Mouse (Mus musculus) hindbrain, postnatal 0 days (tissue): ENCODE results near the gene Lrrc8e. TPM values are rescaled to one million over a fixed set of nuclear protein-coding genes. Genes with fewer than 3 reads are reported as not detected.

Experiments used
- ATAC-seq: fragments of 200-750 bp; cut with Nextera tagmentation; 2 replicates; pipeline ENCODE4 v1.8.0; 2017; ENCODE audit warnings: mild to moderate bottlenecking, moderate TSS enrichment, moderate library complexity
- DNase-seq: peaks from one replicate; pipeline ENCODE4 v3.0.0-alpha.2; 2015; ENCODE audit warnings: low spot score
- H3K27ac ChIP-seq: fragments of 300-500 bp; sonication (generic); 2 replicates; pipeline ENCODE4 v1.5.1; 2014; ENCODE audit warnings: mild to moderate bottlenecking
- H3K27me3 ChIP-seq: fragments of 300-500 bp; sonication (generic); 2 replicates; pipeline ENCODE4 v1.6.1; 2014; ENCODE audit warnings: low read length, mixed read lengths; ENCODE audit not compliant: insufficient read depth
- H3K36me3 ChIP-seq: fragments of 300-500 bp; sonication (generic); 2 replicates; pipeline ENCODE4 v1.6.1; 2014; ENCODE audit warnings: low read length, mixed read lengths; ENCODE audit not compliant: insufficient read depth
- H3K4me1 ChIP-seq: fragments of 300-500 bp; sonication (generic); 2 replicates; pipeline ENCODE4 v1.6.1; 2014; ENCODE audit warnings: antibody characterized with exemption, low read length, mixed read lengths; ENCODE audit not compliant: insufficient read depth
- H3K4me2 ChIP-seq: fragments of 300-500 bp; sonication (generic); 2 replicates; pipeline ENCODE4 v1.6.1; 2014; ENCODE audit warnings: low read depth, mild to moderate bottlenecking, low read length, moderate library complexity, mixed read lengths
- H3K4me3 ChIP-seq: fragments of 300-500 bp; sonication (generic); 2 replicates; pipeline ENCODE4 v1.5.1; 2014; ENCODE audit warnings: low read length
- H3K9ac ChIP-seq: fragments of 300-500 bp; sonication (generic); replicated peaks from 2 replicates; pipeline ENCODE4 v1.6.1; 2014; ENCODE audit warnings: mild to moderate bottlenecking, low read length, moderate library complexity, mixed read lengths
- H3K9me3 ChIP-seq: fragments of 300-500 bp; sonication (generic); 2 replicates; pipeline ENCODE4 v1.6.1; 2016; ENCODE audit warnings: low read length, mixed read lengths
- CTCF ChIP-seq: IDR thresholded peaks from 2 replicates; pipeline ENCODE4 v1.5.1; 2016; ENCODE audit warnings: antibody characterized with exemption, control low read depth, low read depth
- WGBS: fragments of 180-500 bp; shearing (Covaris S2); extraction: QIAGEN DNeasy Blood & Tissue Kit; methylation state at CpG from one replicate; pipeline ENCODE4 v1.1.7; 2014; 5-methylcytosine and 5-hydroxymethylcytosine counted together
- polyA plus RNA-seq: library from polyadenylated mRNA; unstranded; fragments of >200 nt; fragmentation: Nextera tagmentation; extraction: Ambion mirVana; gene quantifications from 2 replicates; pipeline ENCODE4 v1.2.1, GENCODE M21; 2015
- total RNA-seq: library from RNA; depleted of rRNA; stranded (reverse); fragments of >200 nt; gene quantifications from 2 replicates; pipeline ENCODE4 v1.2.3, GENCODE M21; 2014; rRNA removed

Gene Lrrc8e
- total and polyA plus RNA-seq, 2 experiments from 2014 or later = not detected

- no peaks in the 10 kb centered on the region for H3K4me1 ChIP-seq
- TF ChIP-seq CTCF = no peak
- H3K4me2 ChIP-seq = no peak overlapping the region
- no peaks in the 10 kb centered on the region for H3K27me3 ChIP-seq
- H3K4me3 ChIP-seq = no peak overlapping the region
- peaks cover 60% of the 10 kb centered on the region for H3K36me3 ChIP-seq
- DNase-seq (no peak), ATAC-seq (no peak)
- H3K27ac ChIP-seq = no peak overlapping the region
- no peaks in the 10 kb centered on the region for H3K9me3 ChIP-seq
- no peak overlapping the region for H3K9ac ChIP-seq
- WGBS = 84% methylated on average over 8 of the region's 8 CpGs
Observed at GRCm38 (mm10) chr8:4263105-4263791, 36.6 kb downstream of the Lrrc8e start.

- Histone ChIP-seq H3K4me1 (no peaks in the 10 kb centered on the region), H3K27ac (no peak overlapping the region), H3K9me3 (no peaks in the 10 kb centered on the region), H3K4me2 (no peak overlapping the region), H3K4me3 (no peak overlapping the region), H3K36me3 (peaks cover 77% of the 10 kb centered on the region), H3K27me3 (no peaks in the 10 kb centered on the region), H3K9ac (no peak overlapping the region)
- no peak for ATAC-seq
- WGBS = 91% methylated on average over 15 of the region's 15 CpGs
- DNase-seq = no peak
- TF ChIP-seq CTCF = no peak
Observed at GRCm38 (mm10) chr8:4265160-4265914, 38.7 kb downstream of the Lrrc8e start.

- Histone ChIP-seq H3K4me1 (no peaks in the 10 kb centered on the region), H3K36me3 (peaks cover 63% of the 10 kb centered on the region)
- ATAC-seq = peak; percentile 39; the same call in 1 of the 2 replicates
Observed at GRCm38 (mm10) chr8:4267627-4268026, 41.0 kb downstream of the Lrrc8e start.

GRCm38 (mm10) chr8:4269609-4270008 lies 43.0 kb downstream of the Lrrc8e start:
- DNase-seq (no peak), ATAC-seq (no peak)
- H3K27me3 ChIP-seq = no peaks in the 10 kb centered on the region
- H3K27ac ChIP-seq = no peak overlapping the region
- TF ChIP-seq CTCF = no peak
- no peak overlapping the region for H3K4me3 ChIP-seq
- H3K36me3 ChIP-seq = peaks cover 62% of the 10 kb centered on the region
- no peak overlapping the region for H3K9ac ChIP-seq
- WGBS = 90% methylated on average over 6 of the region's 6 CpGs
- no peak overlapping the region for H3K4me2 ChIP-seq
- 0 out of 2 replicates have a peak, but pooled peaks cover under 1% of the 10 kb centered on the region for H3K4me1 ChIP-seq
- no peaks in the 10 kb centered on the region for H3K9me3 ChIP-seq

More at GRCm38 (mm10) chr8:4267627-4268026, 41.0 kb downstream of the Lrrc8e start:
- Histone ChIP-seq H3K4me3 (no peak overlapping the region), H3K4me2 (no peak overlapping the region), H3K27ac (no peak overlapping the region), H3K27me3 (no peaks in the 10 kb centered on the region), H3K9me3 (no peaks in the 10 kb centered on the region), H3K9ac (no peak overlapping the region)
- peak; percentile 61; the same call in 1 of the 2 replicates for TF ChIP-seq CTCF
- peak; percentile 31 for DNase-seq
- WGBS = 73% methylated on average over 15 of the region's 15 CpGs

GRCm38 (mm10) chr8:4275275-4276110 lies 48.9 kb downstream of the Lrrc8e start, which contains the start of gene Timm44:
Gene Timm44 (minus strand): TSS chr8:4275913.
- 1% methylated on average over 39 of the region's 39 CpGs for WGBS

GRCm38 (mm10) chr8:4276111-4276465 lies 49.5 kb downstream of the Lrrc8e start:
- 26% methylated on average over 9 of the region's 9 CpGs for WGBS
- ATAC-seq (no peak), DNase-seq (no peak)
- H3K4me3 ChIP-seq = peak overlapping the region; percentile 59
- H3K27me3 ChIP-seq = no peaks in the 10 kb centered on the region
- H3K36me3 ChIP-seq = peaks cover 15% of the 10 kb centered on the region; the same call in 1 of the 2 replicates
- peaks cover 6% of the 10 kb centered on the region; the same call in 1 of the 2 replicates for H3K4me1 ChIP-seq
- peak overlapping the region; percentile 89 for H3K4me2 ChIP-seq
- peak overlapping the region; percentile 70 for H3K9ac ChIP-seq
- H3K27ac ChIP-seq = peak overlapping the region; percentile 76
- TF ChIP-seq CTCF = no peak
- H3K9me3 ChIP-seq = no peaks in the 10 kb centered on the region

More at GRCm38 (mm10) chr8:4275275-4276110, 48.9 kb downstream of the Lrrc8e start, which contains the start of gene Timm44:
- H3K9me3 ChIP-seq = no peaks in the 10 kb centered on the region
- peak within 1 kb of the TSS; percentile 70 for H3K9ac ChIP-seq
- peaks cover 15% of the 10 kb centered on the region; the same call in 1 of the 2 replicates for H3K36me3 ChIP-seq
- peaks cover 6% of the 10 kb centered on the region; the same call in 1 of the 2 replicates for H3K4me1 ChIP-seq
- H3K4me3 ChIP-seq = peak within 1 kb of the TSS; percentile 59
- H3K4me2 ChIP-seq = peak within 1 kb of the TSS; percentile 89
- peak within 1 kb of the TSS; percentile 76 for H3K27ac ChIP-seq
- DNase-seq (peak; percentile 99), ATAC-seq (peak; percentile 98)
- no peak for TF ChIP-seq CTCF
- H3K27me3 ChIP-seq = no peaks in the 10 kb centered on the region

Other genes with a start within 250 kb of the Lrrc8e start
- 0.40 TPM in 1 of 2 replicates, not detected in the other for gene Cd209f, start 121.0 kb upstream of the Lrrc8e start, total RNA-seq
- 0.35 and 1.3 TPM in 2 replicates for gene Cd209f, start 121.0 kb upstream of the Lrrc8e start, polyA plus RNA-seq
- not detected in 2 replicates for gene Cd209g, start 92.7 kb upstream of the Lrrc8e start, total RNA-seq
- 0.04 and 0.19 TPM in 2 replicates for gene Cd209g, start 92.7 kb upstream of the Lrrc8e start, polyA plus RNA-seq
- 221 and 229 TPM in 2 replicates for gene Evi5l, start 60.3 kb upstream of the Lrrc8e start, total RNA-seq
- gene Evi5l, start 60.3 kb upstream of the Lrrc8e start, polyA plus RNA-seq = 92.0 and 98.3 TPM in 2 replicates
- 11.5 and 32.4 TPM in 2 replicates for gene Prr36, start 9.4 kb upstream of the Lrrc8e start, total RNA-seq
- gene Prr36, start 9.4 kb upstream of the Lrrc8e start, polyA plus RNA-seq = 21.3 and 24.8 TPM in 2 replicates
- gene Map2k7, start 11.9 kb downstream of the Lrrc8e start, total RNA-seq = 30.8 and 39.7 TPM in 2 replicates
- 24.7 and 27.7 TPM in 2 replicates for gene Map2k7, start 11.9 kb downstream of the Lrrc8e start, polyA plus RNA-seq
- gene Gm49320, start 12.0 kb downstream of the Lrrc8e start, total RNA-seq = not detected in 2 replicates
- 0.25 and 0.74 TPM in 2 replicates for gene Gm49320, start 12.0 kb downstream of the Lrrc8e start, polyA plus RNA-seq
- gene Tgfbr3l, start 21.4 kb downstream of the Lrrc8e start, total RNA-seq = 9.0 and 15.5 TPM in 2 replicates
- 3.7 TPM in 2 replicates for gene Tgfbr3l, start 21.4 kb downstream of the Lrrc8e start, polyA plus RNA-seq
- gene Snapc2, start 26.3 kb downstream of the Lrrc8e start, total RNA-seq = 89.6 and 91.3 TPM in 2 replicates
- 63.4 and 65.3 TPM in 2 replicates for gene Snapc2, start 26.3 kb downstream of the Lrrc8e start, polyA plus RNA-seq
- 99.4 and 109 TPM in 2 replicates for gene Ctxn1, start 32.4 kb downstream of the Lrrc8e start, total RNA-seq
- gene Ctxn1, start 32.4 kb downstream of the Lrrc8e start, polyA plus RNA-seq = 224 and 240 TPM in 2 replicates
- 45.7 and 64.8 TPM in 2 replicates for gene Timm44, start 49.1 kb downstream of the Lrrc8e start, total RNA-seq
- 46.7 and 50.0 TPM in 2 replicates for gene Timm44, start 49.1 kb downstream of the Lrrc8e start, polyA plus RNA-seq
- 5.9 and 6.1 TPM in 2 replicates for gene Ccl25, start 98.4 kb downstream of the Lrrc8e start, total RNA-seq
- gene Ccl25, start 98.4 kb downstream of the Lrrc8e start, polyA plus RNA-seq = 17.2 and 17.9 TPM in 2 replicates
- 56.2 and 61.0 TPM in 2 replicates for gene Elavl1, start 98.6 kb downstream of the Lrrc8e start, total RNA-seq
- 64.6 and 68.4 TPM in 2 replicates for gene Elavl1, start 98.6 kb downstream of the Lrrc8e start, polyA plus RNA-seq